Mouse (Mus musculus): ENCODE data around the gene Lrrc7.

DNA sequence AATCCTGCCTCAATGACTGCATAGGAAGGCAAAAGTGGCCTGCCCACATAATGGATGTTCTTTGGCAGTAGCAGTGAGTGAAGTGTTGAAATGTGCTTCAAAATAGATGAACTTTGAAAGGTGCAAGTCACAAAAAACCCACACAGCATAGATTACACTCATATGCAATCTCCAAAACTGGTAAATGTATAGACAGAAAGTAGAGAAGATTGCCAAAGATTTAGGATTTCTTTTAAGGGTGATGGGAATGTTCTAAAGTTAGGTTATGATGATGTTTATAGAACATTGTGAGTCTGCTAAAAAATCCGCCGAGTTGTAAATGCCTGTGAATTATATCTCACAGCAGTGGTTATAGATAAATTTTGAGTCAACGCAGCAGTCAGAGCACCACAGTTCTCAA is 359.2 kb downstream of the Lrrc7 start:
- TF ChIP-seq CTCF (IDR thresholded peaks at IDR 0.05; ENCODE audit: borderline replicate concordance, insufficient read depth, low read length) = no peak
- no peak for TF ChIP-seq POLR2A (IDR thresholded peaks at IDR 0.05; ENCODE audit: low read depth, low read length)
